ENCODE assay signal across 18 mouse cellular contexts in genomic region chr11:67429836-67430235, GRCm38 (mm10). TPM values are rescaled to one million over a fixed set of nuclear protein-coding genes. Genes with fewer than 3 reads are reported as not detected.
DNase-seq lines count a peak whose midpoint lies in the region; ATAC-seq lines count a peak whose summit lies in the region.
"Had no signal": no experiment of that assay in that cellular context is flagged by ENCODE, and none has a peak within 500 bp of the region (broad histone marks: within the 10 kb centered on the region; RNA-seq: fewer than 3 reads in every experiment).

No protein-coding gene starts in this region.

- ATAC-seq in granulocyte monocyte progenitor cell, adult 5-6 weeks (replicated peaks; ENCODE audit: poor library complexity, severe bottlenecking) = peak; percentile 62; the same call in 1 of the 2 replicates
- ATAC-seq in megakaryocyte progenitor cell, adult 5-6 weeks (replicated peaks; ENCODE audit: poor library complexity) = peak; percentile 31; the same call in 1 of the 2 replicates
- ATAC-seq: forebrain, embryonic 13.5 days; forebrain, embryonic 15.5 days; forebrain, postnatal 0 days; Patski had no signal

- DNase-seq in R1 (ENCODE audit: low read depth, low spot score) = peak; percentile 18
- no peak for DNase-seq in gastrocnemius, adult 18-20 months (ENCODE audit: low spot score)
- no peak for DNase-seq in cerebellum, adult 9-11 months
- DNase-seq in layer of hippocampus, postnatal 14 days (ENCODE audit: low spot score in 2 of 2) = no peak
- DNase-seq: adrenal gland, adult 2 months; adrenal gland, postnatal 10 days; adrenal gland, postnatal 25 days; cerebellum, adult 11 months; cerebellum, adult 18-20 months; cerebellum, adult 8-10 months; cerebellum, postnatal 10 days; cerebellum, postnatal 25 days; forebrain, postnatal 0 days had no signal

RNA-seq across cellular contexts. Expression of gene Gas7, which starts 25.4 kb away (rescaled TPM):
- 17.3 and 18.8 TPM in 2 replicates for total RNA-seq in granulocyte monocyte progenitor cell, adult 5-6 weeks (2014; fragmentation: Nextera tagmentation)
- total RNA-seq in granulocyte monocyte progenitor cell, adult 5-6 weeks (2017) = 10.1 and 12.3 TPM in 2 replicates
- total RNA-seq in megakaryocyte progenitor cell, adult 5-6 weeks (2015) = 10.0 and 15.0 TPM in 2 replicates
- 8.7 and 13.2 TPM in 2 replicates for total RNA-seq in megakaryocyte progenitor cell, adult 5-6 weeks (2017)
- 1 to 10 TPM; 6.4 to 8.1 TPM for total RNA-seq in gastrocnemius, adult 18-20 months (2021)
- 100 to 1,000 TPM; 391 to 397 TPM for total RNA-seq in layer of hippocampus, postnatal 14 days (2021)

Comparison
In these comparisons a context has a peak if more than half of its experiments do, and no peak if none do; other contexts are left out.
1. RNA of gene Gas7, which starts 25.4 kb away (total RNA-seq): 391 to 397 TPM in layer of hippocampus, postnatal 14 days; 10.1 to 18.8 TPM in granulocyte monocyte progenitor cell, adult 5-6 weeks, 8.7 to 15.0 TPM in megakaryocyte progenitor cell, adult 5-6 weeks and 6.4 to 8.1 TPM in gastrocnemius, adult 18-20 months; every median in the first group is over 10 times any median in the second.